Mouse (Mus musculus): Measurements from ENCODE around the gene Gm20824. TPM values are rescaled to one million over a fixed set of nuclear protein-coding genes. Genes with fewer than 3 reads are reported as not detected.
"Not testable (repeated sequence)": the region's sequence is repeated elsewhere in the genome, so short reads cannot be mapped to it uniquely, and the experiment has no call there.

Gm20824 gene
- polyA plus RNA-seq (2011; ENCODE audit: insufficient read depth, insufficient read length, low replicate concordance, missing spikeins) = not detected in 2 replicates

DNA sequence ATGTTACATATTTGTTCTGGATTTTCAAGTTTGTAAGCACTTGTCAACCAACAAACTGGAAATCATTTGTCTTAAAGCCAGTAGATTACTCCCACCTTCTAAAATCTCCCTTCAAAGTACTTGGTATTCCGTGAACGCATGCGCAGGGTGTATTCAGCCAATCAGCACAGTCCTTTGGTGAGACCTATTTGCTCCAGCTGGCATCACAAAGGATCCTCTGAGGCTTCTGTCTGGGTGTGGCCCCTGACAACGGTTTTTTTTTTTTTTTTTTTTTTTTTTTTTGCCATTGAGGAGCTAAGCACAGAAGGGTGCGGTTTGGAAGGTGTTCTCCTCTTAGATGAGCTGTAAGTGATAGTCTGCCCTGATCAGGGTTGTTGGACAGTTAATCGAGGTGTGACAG is at the start of gene Gm20824:
Gene Gm20824, plus strand, starts transcription at position 301 of the 400 bp plus-strand sequence.
- WGBS = no CpG with 5 or more reads among the region's 6 CpGs
- H3K27ac ChIP-seq (ENCODE audit: control insufficient read depth, insufficient read depth, low read depth, low read length, poor library complexity); H3K4me1 ChIP-seq (ENCODE audit: control insufficient read depth, insufficient read depth, low read length); H3K4me3 ChIP-seq (replicated peaks; ENCODE audit: control insufficient read depth, low read depth, low read length): not testable (repeated sequence)

Other genes starting within 250 kb of the Gm20824 start
- gene Gm20825, start 186.4 kb upstream of the Gm20824 start, polyA plus RNA-seq (2011; ENCODE audit: insufficient read depth, insufficient read length, low replicate concordance, missing spikeins) = not detected in 2 replicates